Mouse (Mus musculus) limb, embryonic 12.5 days (tissue): ENCODE measurements around the gene Cacna2d2. TPM values are rescaled to one million over a fixed set of nuclear protein-coding genes. Genes with fewer than 3 reads are reported as not detected.

Source experiments
- ATAC-seq: fragments of 200-750 bp; cut with Nextera tagmentation; 2 replicates; pipeline ENCODE4 v1.8.0; 2017; ENCODE audit warnings: low read depth, moderate TSS enrichment; ENCODE audit not compliant: insufficient number of reproducible peaks, insufficient read depth, low FRiP score, low TSS enrichment
- H3K27ac ChIP-seq: fragments of 300-500 bp; sonication (generic); 2 replicates; pipeline ENCODE4 v1.5.1; 2016; ENCODE audit warnings: mild to moderate bottlenecking, moderate library complexity
- H3K27me3 ChIP-seq: fragments of 300-500 bp; sonication (generic); 2 replicates; pipeline ENCODE4 v1.6.1; 2016; ENCODE audit warnings: mild to moderate bottlenecking, moderate library complexity
- H3K36me3 ChIP-seq: fragments of 300-500 bp; sonication (generic); 2 replicates; pipeline ENCODE4 v1.6.1; 2016; ENCODE audit warnings: mild to moderate bottlenecking, moderate library complexity
- H3K4me1 ChIP-seq: fragments of 300-500 bp; sonication (generic); replicated peaks from 2 replicates; pipeline ENCODE4 v1.6.1; 2016
- H3K4me2 ChIP-seq: fragments of 300-500 bp; sonication (generic); 2 replicates; pipeline ENCODE4 v1.6.1; 2016; ENCODE audit warnings: mild to moderate bottlenecking, moderate library complexity
- H3K4me3 ChIP-seq: fragments of 300-500 bp; sonication (generic); replicated peaks from 2 replicates; pipeline ENCODE4 v1.5.1; 2016; ENCODE audit warnings: mild to moderate bottlenecking
- H3K9ac ChIP-seq: fragments of 300-500 bp; sonication (generic); replicated peaks from 2 replicates; pipeline ENCODE4 v1.6.1; 2016; ENCODE audit warnings: mild to moderate bottlenecking, moderate library complexity
- H3K9me3 ChIP-seq: fragments of 300-500 bp; sonication (generic); 2 replicates; pipeline ENCODE4 v1.6.1; 2016; ENCODE audit warnings: mild to moderate bottlenecking, moderate library complexity
- WGBS: fragments of 180-500 bp; shearing (Covaris S2); methylation state at CpG from one replicate; pipeline ENCODE4 v1.1.7; 2016; 5-methylcytosine and 5-hydroxymethylcytosine counted together
- polyA plus RNA-seq: library from polyadenylated mRNA; unstranded; fragments of >200 nt; fragmentation: Nextera tagmentation; extraction: Ambion mirVana; gene quantifications from 2 replicates; pipeline ENCODE4 v1.2.1, GENCODE M21; 2016

Gene Cacna2d2
- polyA plus RNA-seq, 1 experiment from 2014 or later: 0.49 TPM

DNA sequence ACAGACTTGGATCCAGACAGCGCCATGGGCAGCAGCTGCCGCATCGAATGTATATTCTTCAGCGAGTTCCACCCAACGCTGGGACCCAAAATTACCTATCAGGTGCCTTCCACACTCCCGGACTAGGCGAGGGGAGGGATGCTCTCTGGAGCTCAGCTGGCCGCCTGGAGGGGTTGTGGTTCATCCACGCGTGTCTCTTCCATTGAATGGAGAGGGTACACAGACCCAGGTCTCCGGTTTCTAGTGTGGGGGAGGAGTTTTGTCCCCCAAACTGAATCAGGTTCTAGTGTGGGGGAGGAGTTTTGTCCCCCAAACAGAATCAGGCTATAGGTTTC lies 142.9 kb downstream of the Cacna2d2 start:
- Histone ChIP-seq H3K27ac (no peak overlapping the region), H3K4me3 (peak overlapping the region; percentile 60)

DNA sequence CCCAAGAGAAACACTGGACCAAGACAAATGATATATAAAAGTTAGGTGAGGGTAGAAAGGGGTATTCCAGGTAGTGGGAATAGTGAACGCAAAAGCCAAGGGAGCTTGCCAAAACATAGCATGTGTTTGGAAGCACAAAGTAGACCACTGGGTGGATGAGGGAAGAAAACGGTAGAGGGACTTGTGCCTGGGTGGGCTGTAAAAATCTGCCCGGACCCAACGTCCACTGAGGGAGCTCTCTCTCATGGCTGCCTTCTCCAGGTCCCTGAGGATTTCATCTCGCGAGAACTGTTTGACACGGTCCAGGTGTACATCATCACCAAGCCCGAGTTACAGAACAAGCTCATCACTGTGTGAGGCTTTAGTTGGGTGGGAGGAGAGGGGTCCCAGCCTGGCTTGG lies 143.3 kb downstream of the Cacna2d2 start:
- no peaks in the 10 kb centered on the region for H3K9me3 ChIP-seq
- H3K27me3 ChIP-seq: no peaks in the 10 kb centered on the region
- H3K4me1 ChIP-seq: peaks cover 40% of the 10 kb centered on the region
- no peak overlapping the region for H3K27ac ChIP-seq
- peak overlapping the region; percentile 83 for H3K4me2 ChIP-seq
- ATAC-seq: no peak
- H3K36me3 ChIP-seq: peaks cover 48% of the 10 kb centered on the region
- H3K9ac ChIP-seq: peak overlapping the region; percentile 57
- WGBS: 36% methylated on average over 8 of the region's 8 CpGs
- peak overlapping the region; percentile 60 for H3K4me3 ChIP-seq

More for the DNA sequence above, 142.9 kb downstream of the Cacna2d2 start:
- Histone ChIP-seq H3K9me3 (no peaks in the 10 kb centered on the region), H3K36me3 (peaks cover 52% of the 10 kb centered on the region), H3K9ac (peak overlapping the region; percentile 57), H3K4me2 (peak overlapping the region; percentile 83), H3K27me3 (no peaks in the 10 kb centered on the region), H3K4me1 (peaks cover 39% of the 10 kb centered on the region)
- WGBS: under 1% methylated on average over 11 of the region's 11 CpGs
- ATAC-seq: peak; percentile 17; the same call in 1 of the 2 replicates

DNA sequence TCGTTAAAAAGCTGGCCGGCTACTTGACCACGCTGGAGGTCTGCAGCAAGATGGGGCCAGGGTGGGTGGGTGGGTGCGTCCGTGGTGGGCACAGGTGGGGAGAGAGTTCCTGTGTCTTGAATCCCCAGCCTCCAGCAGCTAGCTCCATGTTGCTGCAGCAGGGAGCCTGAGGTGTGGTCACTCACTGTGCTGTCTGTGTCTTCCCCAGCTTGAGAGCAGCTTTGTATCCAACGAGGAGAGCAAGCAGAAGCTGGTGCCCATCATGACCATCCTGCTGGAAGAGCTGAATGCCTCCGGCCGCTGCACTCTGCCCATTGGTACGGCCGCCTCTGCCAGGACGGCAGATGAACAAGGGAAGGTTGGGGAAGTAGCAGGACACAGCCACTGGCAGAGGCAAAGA lies 143.9 kb downstream of the Cacna2d2 start:
- peak overlapping the region; percentile 83; the same call in 1 of the 2 replicates for H3K4me2 ChIP-seq
- 0 out of 2 replicates have a peak overlapping the region, but pooled peaks have one; percentile 60 for H3K4me3 ChIP-seq

DNA sequence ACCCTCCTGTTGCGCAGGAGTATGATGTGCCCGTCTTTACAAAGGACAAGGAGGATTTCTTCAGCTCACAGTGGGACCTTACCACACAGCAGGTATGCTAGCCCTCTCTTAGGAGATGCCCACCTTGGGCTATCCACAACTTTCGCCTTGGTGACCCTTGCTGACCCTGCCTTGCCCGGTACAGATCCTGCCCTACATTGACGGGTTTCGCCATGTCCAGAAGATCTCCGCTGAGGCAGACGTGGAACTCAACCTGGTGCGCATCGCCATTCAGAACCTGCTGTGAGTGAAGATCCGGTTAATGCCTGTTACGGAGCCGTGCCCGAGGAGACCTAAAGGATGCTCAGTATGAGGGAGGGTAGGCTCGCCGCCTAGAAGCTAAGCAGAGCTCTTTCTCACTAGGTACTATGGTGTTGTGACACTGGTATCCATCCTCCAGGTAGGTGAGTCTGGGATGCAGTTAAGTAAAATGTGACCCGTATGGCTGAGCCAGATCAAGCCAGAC lies 144.8 kb downstream of the Cacna2d2 start:
- Histone ChIP-seq H3K27ac (no peak overlapping the region), H3K36me3 (peaks cover 33% of the 10 kb centered on the region), H3K4me1 (peaks cover 42% of the 10 kb centered on the region), H3K9ac (no peak overlapping the region), H3K4me3 (no peak overlapping the region), H3K27me3 (0 out of 2 replicates have a peak, but pooled peaks cover 1% of the 10 kb centered on the region), H3K9me3 (no peaks in the 10 kb centered on the region), H3K4me2 (no peak overlapping the region)
- no peak for ATAC-seq
- 93% methylated on average over 17 of the region's 17 CpGs for WGBS

More for the DNA sequence above, 143.9 kb downstream of the Cacna2d2 start:
- no peaks in the 10 kb centered on the region for H3K9me3 ChIP-seq
- H3K9ac ChIP-seq: no peak overlapping the region
- no peak for ATAC-seq
- no peak overlapping the region for H3K27ac ChIP-seq
- H3K36me3 ChIP-seq: peaks cover 43% of the 10 kb centered on the region
- 84% methylated on average over 11 of the region's 11 CpGs for WGBS
- peaks cover 42% of the 10 kb centered on the region for H3K4me1 ChIP-seq
- H3K27me3 ChIP-seq: no peaks in the 10 kb centered on the region

DNA sequence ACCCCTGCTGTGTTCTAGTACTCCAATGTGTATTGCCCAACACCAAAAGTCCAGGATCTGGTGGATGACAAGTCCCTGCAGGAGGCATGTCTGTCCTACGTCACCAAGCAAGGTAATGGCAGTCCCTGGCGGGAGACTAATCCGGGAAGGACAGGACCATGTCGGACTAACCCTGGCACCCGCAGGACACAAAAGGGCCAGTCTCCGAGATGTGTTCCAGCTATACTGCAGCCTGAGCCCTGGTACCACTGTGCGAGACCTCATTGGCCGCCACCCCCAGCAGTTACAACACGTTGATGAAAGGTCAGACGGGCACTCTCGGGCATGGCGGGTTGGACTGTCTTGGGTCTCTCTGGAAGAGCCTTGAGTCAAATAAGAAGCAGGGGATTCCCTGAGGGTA lies 145.3 kb downstream of the Cacna2d2 start:
- ATAC-seq: no peak
- Histone ChIP-seq H3K9ac (no peak overlapping the region), H3K4me1 (peaks cover 42% of the 10 kb centered on the region), H3K27ac (no peak overlapping the region), H3K36me3 (peaks cover 28% of the 10 kb centered on the region), H3K4me2 (no peak overlapping the region), H3K27me3 (0 out of 2 replicates have a peak, but pooled peaks cover 4% of the 10 kb centered on the region), H3K4me3 (no peak overlapping the region), H3K9me3 (no peaks in the 10 kb centered on the region)
- WGBS: 90% methylated on average over 12 of the region's 12 CpGs

DNA sequence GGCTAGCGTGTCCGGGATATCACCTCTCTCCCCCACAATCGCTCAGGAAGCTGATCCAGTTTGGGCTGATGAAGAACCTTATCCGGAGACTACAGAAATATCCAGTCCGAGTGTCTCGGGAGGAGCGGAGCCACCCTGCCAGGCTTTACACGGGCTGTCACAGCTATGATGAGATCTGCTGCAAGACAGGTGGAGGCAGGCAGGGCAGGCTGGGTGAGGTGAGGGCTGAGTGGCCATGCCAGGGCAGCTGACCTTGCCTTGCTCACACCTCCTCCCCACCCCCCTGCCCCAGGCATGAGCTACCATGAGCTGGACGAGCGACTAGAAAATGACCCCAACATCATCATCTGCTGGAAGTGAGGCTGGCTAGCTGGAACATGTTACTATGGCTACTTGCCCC lies 145.8 kb downstream of the Cacna2d2 start:
- no peak overlapping the region for H3K27ac ChIP-seq
- 83% methylated on average over 10 of the region's 10 CpGs for WGBS
- H3K4me2 ChIP-seq: no peak overlapping the region
- H3K4me1 ChIP-seq: peaks cover 42% of the 10 kb centered on the region
- no peak overlapping the region for H3K4me3 ChIP-seq
- H3K36me3 ChIP-seq: peaks cover 24% of the 10 kb centered on the region
- H3K9ac ChIP-seq: no peak overlapping the region
- H3K9me3 ChIP-seq: no peaks in the 10 kb centered on the region
- H3K27me3 ChIP-seq: peaks cover 6% of the 10 kb centered on the region; the same call in 1 of the 2 replicates
- ATAC-seq: no peak

DNA sequence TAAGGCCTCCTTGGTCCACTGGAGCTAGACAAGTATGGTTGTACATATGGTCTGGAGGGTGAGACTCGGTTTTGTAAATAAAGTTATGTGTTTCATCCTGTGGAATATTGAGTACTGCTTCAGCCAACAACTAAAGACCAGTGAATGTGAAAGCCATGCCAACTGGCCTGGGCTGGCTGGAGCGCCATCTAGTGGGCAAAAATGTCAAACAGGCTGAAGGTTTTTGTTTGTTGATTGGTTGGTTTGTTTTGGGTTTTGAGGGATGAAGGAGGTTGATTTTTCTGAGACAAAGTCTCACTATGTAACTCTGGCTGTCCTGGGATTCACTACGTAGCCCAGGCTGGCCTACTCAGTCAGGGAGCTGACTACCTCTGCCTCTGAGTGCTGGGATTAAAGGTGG lies 146.2 kb downstream of the Cacna2d2 start:
- H3K4me2 ChIP-seq: 0 out of 2 replicates have a peak overlapping the region, but pooled peaks have one; percentile 13
- 6% methylated on average over 3 of the region's 3 CpGs for WGBS
- peaks cover 24% of the 10 kb centered on the region for H3K36me3 ChIP-seq
- no peak overlapping the region for H3K4me3 ChIP-seq
- H3K4me1 ChIP-seq: peaks cover 44% of the 10 kb centered on the region
- H3K9ac ChIP-seq: no peak overlapping the region
- no peak for ATAC-seq
- H3K27ac ChIP-seq: no peak overlapping the region
- peaks cover 10% of the 10 kb centered on the region; the same call in 1 of the 2 replicates for H3K27me3 ChIP-seq
- H3K9me3 ChIP-seq: no peaks in the 10 kb centered on the region

DNA sequence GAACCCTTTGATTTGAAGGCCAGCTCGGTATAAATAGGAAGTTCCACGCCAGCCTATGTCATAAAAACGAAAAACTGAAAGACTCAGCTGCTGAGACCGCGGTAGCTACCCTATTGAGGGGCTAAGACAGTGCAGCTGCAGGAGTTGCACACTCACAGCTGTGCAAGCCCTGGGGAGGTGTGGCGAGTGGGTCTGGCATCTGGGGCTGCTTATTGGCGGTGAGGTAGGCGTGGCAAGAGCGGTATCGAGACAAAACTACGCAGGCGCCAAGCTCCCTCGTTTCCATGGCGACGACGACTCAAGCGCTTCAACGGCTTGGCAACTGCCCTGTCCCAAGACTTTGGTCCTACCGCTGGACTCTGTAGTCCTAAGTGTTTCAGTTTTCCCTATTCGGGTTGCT lies 147.6 kb downstream of the Cacna2d2 start, which contains the start of gene Zmynd10:
TSS of gene Zmynd10 (plus strand) at position 273 of the 400 bp plus-strand sequence.
- no peaks in the 10 kb centered on the region for H3K9me3 ChIP-seq
- WGBS: 2% methylated on average over 20 of the region's 20 CpGs
- peak within 1 kb of the TSS; percentile 79 for H3K27ac ChIP-seq
- H3K9ac ChIP-seq: peak within 1 kb of the TSS; percentile 9; the same call in 1 of the 2 replicates
- H3K4me2 ChIP-seq: peak within 1 kb of the TSS; percentile 55
- peaks cover 50% of the 10 kb centered on the region for H3K4me1 ChIP-seq
- H3K4me3 ChIP-seq: peak within 1 kb of the TSS; percentile 22
- H3K27me3 ChIP-seq: peaks cover 13% of the 10 kb centered on the region; the same call in 1 of the 2 replicates
- peaks cover 24% of the 10 kb centered on the region for H3K36me3 ChIP-seq
- peak; percentile 70; the same call in 1 of the 2 replicates for ATAC-seq

DNA sequence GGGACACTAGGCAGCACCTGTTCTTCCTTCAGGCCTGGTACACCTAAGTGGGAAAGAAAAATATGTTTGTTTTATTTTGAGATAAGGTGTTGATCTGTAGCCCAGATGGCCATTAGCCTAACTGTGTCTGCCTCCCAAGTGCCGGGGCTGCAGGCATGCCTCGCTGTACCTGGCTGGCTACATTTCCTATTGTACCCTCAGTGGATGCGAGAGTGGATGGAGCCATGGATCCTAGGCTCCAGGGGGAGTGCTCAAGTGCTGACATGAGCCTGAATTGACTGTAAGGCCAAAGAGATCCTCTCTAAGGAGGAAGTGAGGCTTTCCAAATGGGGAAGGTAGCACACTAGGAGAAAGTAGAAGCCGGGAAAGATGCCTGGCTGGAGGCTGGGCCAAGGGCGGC lies 148.5 kb downstream of the Cacna2d2 start:
- H3K27ac ChIP-seq: no peak overlapping the region; the same call in 1 of the 2 replicates
- ATAC-seq: no peak
- H3K4me3 ChIP-seq: no peak overlapping the region
- peaks cover 53% of the 10 kb centered on the region for H3K4me1 ChIP-seq
- H3K36me3 ChIP-seq: peaks cover 24% of the 10 kb centered on the region
- no peak overlapping the region for H3K9ac ChIP-seq
- 77% methylated on average over 5 of the region's 5 CpGs for WGBS
- H3K9me3 ChIP-seq: no peaks in the 10 kb centered on the region
- peaks cover 13% of the 10 kb centered on the region; the same call in 1 of the 2 replicates for H3K27me3 ChIP-seq
- H3K4me2 ChIP-seq: no peak overlapping the region

DNA sequence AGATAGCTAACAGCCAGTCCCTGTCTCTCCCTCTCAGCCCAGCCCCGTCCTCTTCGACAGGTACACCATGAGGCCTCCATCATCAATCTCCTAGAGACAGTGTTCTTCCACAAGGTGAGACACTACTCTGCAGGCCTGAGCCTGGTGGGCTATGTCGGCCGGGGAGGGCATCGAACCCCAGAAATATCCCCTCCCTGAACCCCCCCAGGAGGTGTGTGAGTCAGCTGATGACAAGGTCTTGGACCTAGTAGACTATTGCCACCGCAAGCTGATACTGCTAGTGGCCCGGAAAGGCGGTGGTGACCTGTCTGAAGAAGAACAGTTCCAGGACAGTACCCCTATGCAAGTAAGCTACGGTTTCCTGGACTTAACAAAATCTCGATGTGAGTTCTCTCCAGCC lies 149.4 kb downstream of the Cacna2d2 start:
- Histone ChIP-seq H3K4me1 (peaks cover 58% of the 10 kb centered on the region), H3K9me3 (no peaks in the 10 kb centered on the region)

DNA sequence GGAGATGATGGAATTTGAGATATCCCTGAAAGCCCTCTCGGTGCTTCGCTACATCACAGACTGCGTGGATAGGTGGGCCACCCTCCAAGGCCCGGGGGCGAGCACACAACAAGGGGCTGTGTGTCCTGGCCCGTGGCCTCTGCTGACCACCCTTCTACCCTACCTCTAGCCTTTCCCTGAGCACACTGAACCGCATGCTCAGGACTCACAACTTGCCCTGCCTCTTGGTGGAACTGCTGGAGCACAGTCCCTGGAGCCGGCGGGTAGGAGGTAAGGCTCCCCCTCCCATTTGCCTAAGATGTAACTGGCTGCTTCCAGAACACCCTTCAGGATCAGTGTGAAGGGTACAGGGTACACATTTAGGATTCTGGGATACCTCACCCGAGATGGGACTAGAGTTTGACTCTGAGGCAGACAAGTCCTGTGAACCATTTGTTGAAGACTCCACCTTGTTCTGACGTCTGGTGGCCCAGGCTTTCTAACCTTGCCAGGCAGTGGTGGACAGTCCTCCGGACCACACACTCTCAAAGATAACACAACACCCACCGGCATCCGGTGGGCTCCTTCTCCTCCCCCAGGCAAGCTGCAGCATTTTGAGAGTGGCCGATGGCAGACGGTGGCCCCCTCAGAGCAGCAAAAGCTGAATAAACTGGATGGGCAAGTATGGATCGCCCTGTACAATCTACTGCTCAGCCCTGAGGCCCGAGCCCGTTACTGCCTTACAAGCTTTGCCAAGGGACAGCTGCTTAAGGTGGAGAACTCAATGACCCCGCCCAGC lies 150.1 kb downstream of the Cacna2d2 start:
- Histone ChIP-seq H3K36me3 (peaks cover 10% of the 10 kb centered on the region), H3K9me3 (no peaks in the 10 kb centered on the region), H3K9ac (no peak overlapping the region), H3K4me1 (peaks cover 61% of the 10 kb centered on the region), H3K4me3 (no peak overlapping the region), H3K4me2 (0 out of 2 replicates have a peak overlapping the region, but pooled peaks have one; percentile 89), H3K27ac (no peak overlapping the region), H3K27me3 (peaks cover 13% of the 10 kb centered on the region; the same call in 1 of the 2 replicates)
- ATAC-seq: no peak
- 82% methylated on average over 20 of the region's 20 CpGs for WGBS

More for the DNA sequence above, 149.4 kb downstream of the Cacna2d2 start:
- Histone ChIP-seq H3K4me2 (no peak overlapping the region), H3K27ac (no peak overlapping the region), H3K4me3 (no peak overlapping the region), H3K36me3 (peaks cover 17% of the 10 kb centered on the region), H3K9ac (no peak overlapping the region), H3K27me3 (peaks cover 13% of the 10 kb centered on the region; the same call in 1 of the 2 replicates)
- 90% methylated on average over 10 of the region's 10 CpGs for WGBS
- ATAC-seq: no peak
